Mouse (Mus musculus) spleen, postnatal 14 days (tissue): ENCODE results near the gene Tmem123.

ENCODE experiments used
- DNase-seq, 2 experiments: peaks; one replicate each; pipeline ENCODE4 v3.0.0; 2021 to 2022; ENCODE audit warnings: low spot score in 2 of 2

Tmem123 gene

DNA sequence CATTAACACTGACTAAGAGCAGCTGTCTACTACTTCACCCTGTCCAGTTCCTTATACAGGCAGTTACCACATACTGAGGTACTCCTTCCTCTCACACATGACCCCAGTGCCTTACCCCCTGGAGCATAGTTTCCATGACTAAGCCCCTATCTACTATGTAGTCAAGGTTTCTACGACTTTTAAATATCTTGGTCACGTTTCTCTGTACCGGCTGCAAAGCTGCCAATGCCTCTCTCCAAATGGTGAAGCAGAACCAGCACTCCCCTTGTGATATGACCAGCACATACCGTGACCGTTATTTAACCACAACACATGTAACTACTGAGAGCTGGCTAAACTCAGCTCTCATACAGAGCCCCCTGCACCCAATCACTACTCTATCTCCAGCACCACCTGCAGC, 61.1 kb downstream of the Tmem123 start:
- no peak for DNase-seq

DNA sequence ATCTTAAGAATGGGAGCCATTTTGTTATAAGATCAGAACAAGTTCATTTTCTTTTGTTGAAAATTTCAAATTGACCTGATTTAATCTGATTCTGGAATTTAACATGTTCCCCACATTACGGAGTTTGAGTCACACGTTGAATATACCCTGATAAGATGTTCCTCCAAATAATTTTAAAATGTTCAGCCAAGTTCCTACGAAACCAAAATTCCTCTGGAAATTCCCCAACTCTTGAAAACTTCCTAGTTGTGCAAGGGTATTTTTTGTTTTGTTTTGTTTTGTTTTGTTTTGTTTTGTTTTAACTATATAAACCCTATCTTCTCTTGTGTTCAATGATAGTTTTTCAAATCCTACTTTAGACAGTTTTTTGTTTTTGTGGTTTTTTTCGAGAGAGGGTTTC, 64.9 kb downstream of the Tmem123 start:
- DNase-seq, result no peak

DNA sequence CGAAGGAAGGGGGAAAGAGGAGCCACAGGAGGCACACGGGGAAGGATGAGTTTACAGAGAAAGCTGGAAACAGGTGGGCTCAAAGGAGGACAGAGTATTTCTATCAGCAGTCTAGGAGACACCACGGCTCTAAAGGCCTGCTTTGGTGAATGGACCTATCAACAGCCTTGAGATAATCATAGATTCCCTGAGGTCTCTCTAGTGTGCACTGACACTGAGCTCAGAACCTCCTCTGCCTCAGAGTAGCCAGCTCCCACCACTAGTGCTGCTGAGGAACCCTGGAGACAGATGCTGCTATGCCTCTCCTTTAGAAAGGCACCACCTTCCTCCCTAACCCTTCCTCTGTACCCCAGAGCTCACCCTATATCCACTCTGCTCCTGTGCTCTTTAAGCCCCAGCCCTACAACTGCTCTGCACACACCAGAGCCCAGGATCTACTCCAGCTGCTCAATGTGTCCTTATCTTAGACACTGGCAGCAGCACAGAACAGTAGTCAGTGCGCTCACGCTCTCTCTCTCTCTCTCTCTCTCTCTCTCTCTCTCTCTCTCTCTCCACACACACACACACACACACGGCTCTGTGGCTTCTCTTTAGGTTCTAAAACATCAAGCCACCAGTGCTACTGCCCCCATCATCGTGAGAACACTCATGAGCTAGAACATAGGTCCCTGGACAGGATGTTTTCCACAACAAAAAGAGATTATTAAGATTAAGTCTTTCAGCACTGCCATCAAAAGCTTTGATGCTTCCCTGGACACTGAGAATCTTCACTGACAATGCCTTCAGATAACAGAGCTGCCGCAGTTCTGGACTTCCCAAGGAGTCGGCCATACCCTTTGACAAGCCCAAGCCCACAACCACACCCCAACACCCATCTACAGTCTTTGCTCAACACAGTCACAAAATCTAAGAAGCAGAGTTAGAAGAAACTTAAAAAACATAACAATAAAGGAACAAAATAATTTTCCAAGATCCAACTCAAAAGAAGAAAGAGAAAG, 66.0 kb downstream of the Tmem123 start:
- DNase-seq, result no peak

DNA sequence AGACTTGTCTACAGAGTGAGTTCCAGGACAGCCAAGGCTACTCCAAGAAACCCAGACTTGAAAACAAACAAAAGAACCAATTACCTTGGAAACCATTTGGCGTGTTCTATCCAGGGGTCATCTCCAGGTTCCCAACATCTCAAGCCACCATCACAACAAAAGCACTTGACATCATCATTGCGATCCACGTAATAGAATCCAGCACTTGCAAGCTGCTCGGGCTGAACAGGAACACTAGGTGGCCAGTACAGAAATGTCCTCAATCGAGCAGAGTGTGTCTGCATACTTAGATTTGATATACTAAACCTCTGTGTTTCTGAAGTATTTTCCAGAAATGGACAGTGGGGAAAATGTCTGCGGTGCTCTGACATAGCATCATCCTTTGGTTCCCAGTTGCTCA, 69.6 kb downstream of the Tmem123 start:
- DNase-seq, result no peak

DNA sequence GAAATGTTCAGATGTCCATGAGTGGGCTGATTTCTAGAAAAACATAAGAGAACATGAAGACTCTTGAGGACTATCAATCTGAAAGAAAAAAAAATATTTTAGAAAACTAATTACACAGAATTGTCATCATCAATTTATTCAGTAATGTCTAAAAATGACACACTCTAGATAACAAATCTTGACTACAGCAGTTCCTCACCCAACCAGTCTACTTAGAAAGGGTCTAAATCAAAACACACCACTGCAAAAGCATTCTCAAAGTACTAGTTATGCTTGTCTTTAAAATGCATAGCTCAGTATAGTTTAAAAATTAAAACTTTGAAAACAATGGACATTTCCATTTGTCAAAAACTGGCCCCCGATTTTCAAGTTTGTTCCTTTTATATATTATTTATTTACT, 71.5 kb downstream of the Tmem123 start:
- no peak for DNase-seq

DNA sequence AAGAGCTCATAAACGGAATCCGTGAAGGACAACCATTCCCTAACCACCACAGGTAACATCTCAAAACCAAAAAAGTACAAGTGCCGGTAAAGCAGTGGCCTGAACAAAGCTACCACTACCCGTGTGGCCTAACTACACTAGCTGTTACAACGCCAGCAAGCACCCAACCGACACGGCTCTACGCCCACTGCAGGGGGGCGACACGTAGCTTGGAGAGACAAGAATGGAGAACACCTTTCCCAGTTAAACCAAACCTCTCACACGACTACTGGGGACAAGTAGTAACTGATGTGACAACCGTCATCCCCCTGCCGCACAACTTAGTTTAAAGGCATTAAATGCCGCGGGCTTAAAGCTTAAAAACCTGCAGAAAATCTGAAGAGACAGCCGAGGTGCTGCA, 72.5 kb downstream of the Tmem123 start:
- DNase-seq, result peak; percentile 20 to 35

DNA sequence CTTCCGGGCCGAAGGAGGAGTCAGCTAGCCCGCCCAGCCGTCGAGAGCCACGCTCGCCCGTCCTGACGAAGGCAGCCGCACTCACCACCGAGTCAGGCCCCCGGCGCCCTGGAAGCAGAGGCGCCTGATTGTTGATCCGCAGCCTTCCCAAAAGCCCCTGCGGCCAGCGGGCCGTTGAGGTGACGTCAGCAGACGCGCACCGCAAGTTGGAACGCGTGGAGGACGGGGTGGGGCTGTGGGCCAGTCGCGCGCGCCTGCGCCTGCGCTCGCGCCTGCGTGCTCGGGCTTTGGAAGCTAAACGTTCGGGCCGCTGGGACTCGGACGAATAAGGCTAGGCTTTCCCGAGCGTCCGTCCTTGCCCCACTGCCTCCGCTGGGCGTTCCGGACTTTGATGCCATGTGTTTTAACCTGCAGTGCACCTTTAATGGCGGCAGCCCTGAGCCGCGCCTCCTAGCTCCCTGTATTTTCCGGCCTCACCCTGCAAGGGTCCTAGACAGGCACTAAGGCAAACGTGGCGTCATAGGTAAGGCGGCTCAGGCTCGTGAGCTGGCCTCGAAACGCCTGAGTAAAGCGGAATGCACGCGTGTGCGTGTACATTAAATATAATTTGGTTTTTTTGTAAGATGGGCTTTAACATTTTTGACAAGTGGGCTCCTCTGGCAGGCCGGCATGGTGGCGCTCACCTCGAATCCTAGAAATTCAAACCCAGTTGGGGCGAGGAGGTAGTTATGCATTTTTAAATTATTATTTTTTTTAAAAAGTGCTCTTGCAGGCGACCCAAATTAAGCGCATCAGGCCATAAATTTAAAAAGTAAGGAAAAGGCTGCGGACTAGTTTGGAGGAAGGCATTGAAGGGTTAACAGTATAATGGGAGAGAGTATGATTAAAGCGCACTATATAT, 73.3 kb downstream of the Tmem123 start, which contains the start of gene Birc2:
Gene Birc2, minus strand, starts transcription at position 160 of the 901 bp plus-strand sequence.
- DNase-seq, result peak; percentile 88 to 89

DNA sequence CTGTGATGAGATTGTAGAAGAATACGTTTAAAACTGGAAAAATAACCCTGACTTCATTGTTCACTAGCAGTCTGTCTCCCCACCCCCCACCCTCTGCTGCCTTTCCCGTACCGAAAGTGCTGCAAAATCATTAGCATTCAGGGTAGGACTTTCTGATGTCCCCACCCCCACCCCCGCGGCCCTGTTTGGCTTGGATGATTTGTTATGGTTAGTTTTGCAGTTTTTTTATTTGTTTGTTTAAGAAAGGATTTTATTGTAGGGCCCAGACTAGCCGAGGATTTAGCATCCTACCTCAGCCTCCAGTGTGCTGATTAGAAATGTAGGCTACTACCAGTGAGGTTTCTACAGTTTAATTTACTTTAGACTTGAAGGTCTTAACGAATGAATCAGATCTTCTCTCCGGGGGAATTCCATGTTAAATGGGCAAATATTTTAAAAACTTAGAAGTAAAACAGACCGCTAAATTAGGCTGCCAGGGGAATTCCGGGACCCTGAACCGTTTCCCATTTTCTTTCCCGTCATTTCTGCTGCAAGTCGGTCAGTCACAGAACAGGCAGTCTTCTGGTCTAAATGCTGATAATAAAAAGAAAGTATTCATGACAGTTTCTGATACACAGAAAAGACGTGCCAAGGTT, 74.1 kb downstream of the Tmem123 start:
- DNase-seq, result no peak

DNA sequence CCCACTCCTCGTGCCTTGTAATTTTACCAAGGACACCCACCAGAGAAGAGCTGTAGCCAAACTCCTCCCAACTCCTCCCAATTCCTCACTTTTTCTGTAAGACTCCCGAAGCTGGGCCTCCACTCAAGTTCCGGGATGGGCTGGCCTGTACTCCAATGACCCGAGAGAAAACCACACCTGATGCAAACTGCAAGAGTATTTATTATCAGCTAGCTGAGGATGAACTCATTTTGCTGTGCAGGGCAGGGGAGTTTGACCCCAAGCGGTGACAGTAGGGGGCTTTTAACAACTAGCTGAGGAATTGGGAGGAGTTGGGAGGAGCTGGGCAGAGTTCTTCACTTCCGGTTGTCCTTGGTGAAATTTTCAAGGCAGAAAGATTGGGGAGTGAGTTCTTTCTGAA, 77.4 kb downstream of the Tmem123 start:
- no peak for DNase-seq
